Mouse (Mus musculus) heart, adult 2 months (tissue): ENCODE data around the gene Lrtm1.

ENCODE experiments used
- CTCF ChIP-seq: fragments of 200-600 bp; IDR thresholded peaks from 2 replicates; pipeline ENCODE4 v1.8.1; 2022; ENCODE audit warnings: antibody characterized with exemption, mild to moderate bottlenecking, moderate library complexity
- POLR2A ChIP-seq: fragments of 200-500 bp; IDR thresholded peaks from 2 replicates; pipeline ENCODE4 v1.6.1; 2011; ENCODE audit warnings: mild to moderate bottlenecking, low read depth, low read length, control low read depth; ENCODE audit not compliant: insufficient read depth

- TF ChIP-seq POLR2A (no peak), CTCF (no peak)
Observed at GRCm38 (mm10) chr14:29040606-29041364, 22.8 kb downstream of the Lrtm1 start.
